Mouse (Mus musculus) CH12.LX (cell line): ENCODE results near the gene Srgap1.

ENCODE experiments used
- CHD1 ChIP-seq: IDR thresholded peaks from 2 replicates; pipeline ENCODE4 v1.6.1; 2012; ENCODE audit warnings: low read depth, low read length, improper control_type of control experiment, inconsistent platforms
- CTCF ChIP-seq, 2 experiments: IDR thresholded peaks in 1 of 2; conservative IDR thresholded peaks in 1 of 2; 2 replicates each; pipeline ENCODE4 v1.5.1; 2011 to 2012; ENCODE audit warnings: low read depth in 2 of 2, low read length in 2 of 2, improper control_type of control experiment in 1 of 2, inconsistent platforms in 1 of 2, mild to moderate bottlenecking in 1 of 2, moderate library complexity in 1 of 2
- E2F4 ChIP-seq: IDR thresholded peaks from 2 replicates; pipeline ENCODE4 v1.6.1; 2011; ENCODE audit warnings: low read depth, low read length, improper control_type of control experiment; ENCODE audit not compliant: insufficient replicate concordance
- EP300 ChIP-seq: IDR thresholded peaks from 2 replicates; pipeline ENCODE4 v1.6.1; 2011; ENCODE audit warnings: low read length, improper control_type of control experiment
- MAFK ChIP-seq: IDR thresholded peaks from 2 replicates; pipeline ENCODE4 v1.6.1; 2011; ENCODE audit warnings: low read length, improper control_type of control experiment; ENCODE audit not compliant: insufficient replicate concordance
- MAX ChIP-seq: IDR thresholded peaks from 2 replicates; pipeline ENCODE4 v1.6.1; 2011; ENCODE audit warnings: low read length, improper control_type of control experiment
- MEF2A ChIP-seq: IDR thresholded peaks from 2 replicates; pipeline ENCODE4 v1.6.1; 2014; ENCODE audit warnings: low read depth, mild to moderate bottlenecking, inconsistent platforms, low read length, improper control_type of control experiment, borderline replicate concordance
- NELFE ChIP-seq: IDR thresholded peaks from 2 replicates; pipeline ENCODE4 v1.6.1; 2011; ENCODE audit warnings: low read depth, low read length, improper control_type of control experiment
- PAX5 ChIP-seq: IDR thresholded peaks from 2 replicates; pipeline ENCODE4 v1.6.1; 2012; ENCODE audit warnings: low read length, inconsistent platforms, mixed read lengths
- POLR2A ChIP-seq: IDR thresholded peaks from 2 replicates; pipeline ENCODE4 v1.6.1; 2011; ENCODE audit warnings: low read depth, mild to moderate bottlenecking, improper control_type of control experiment, low read length
- RCOR1 ChIP-seq: conservative IDR thresholded peaks from 2 replicates; pipeline ENCODE4 v1.6.1; 2012; ENCODE audit warnings: low read depth, mild to moderate bottlenecking, inconsistent platforms, low read length, improper control_type of control experiment
- SMC3 ChIP-seq: IDR thresholded peaks from 2 replicates; pipeline ENCODE4 v1.6.1; 2011; ENCODE audit warnings: low read depth, low read length, improper control_type of control experiment
- UBTF ChIP-seq: IDR thresholded peaks from 2 replicates; pipeline ENCODE4 v1.6.1; 2012; ENCODE audit warnings: low read depth, mild to moderate bottlenecking, inconsistent platforms, low read length, improper control_type of control experiment, moderate library complexity
- ZNF384 ChIP-seq: IDR thresholded peaks from 2 replicates; pipeline ENCODE4 v1.6.1; 2012; ENCODE audit warnings: low read depth, low read length, improper control_type of control experiment, inconsistent platforms

DNA sequence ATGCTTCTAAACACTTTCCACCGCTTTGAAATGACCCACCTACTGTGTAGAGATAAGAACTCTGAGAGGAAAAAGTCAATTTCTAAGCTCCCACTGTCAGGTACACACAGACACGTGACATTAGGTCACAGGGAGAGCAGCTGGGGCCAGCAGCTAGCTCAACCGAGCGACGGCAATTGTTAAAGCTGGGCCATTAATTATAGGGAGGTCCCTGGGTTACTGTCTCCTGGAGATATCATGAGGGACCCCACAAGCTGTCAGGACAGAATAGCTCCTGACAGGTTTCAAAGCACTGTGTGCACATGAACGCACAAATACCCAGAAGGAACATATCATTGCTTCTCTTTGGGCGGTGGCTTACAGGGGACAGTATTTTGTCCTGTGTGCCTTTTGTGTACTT lies 229.1 kb downstream of the Srgap1 start:
- TF ChIP-seq CTCF (conservative IDR thresholded peaks at IDR 0.05 in 1 of 2, IDR thresholded peaks at IDR 0.05 in 1 of 2; ENCODE audit: low read depth in 2 of 2, low read length in 2 of 2) (no peak), NELFE (no peak), EP300 (no peak), POLR2A (no peak), E2F4 (no peak), SMC3 (no peak), MAFK (no peak), RCOR1 (no peak), CHD1 (no peak), MEF2A (no peak), MAX (no peak), PAX5 (no peak), UBTF (no peak), ZNF384 (no peak)
